Mouse (Mus musculus): ENCODE measurements around the gene Gbp8. TPM values are rescaled to one million over a fixed set of nuclear protein-coding genes. Genes with fewer than 3 reads are reported as not detected.
"Not testable (repeated sequence)": the region's sequence is repeated elsewhere in the genome, so short reads cannot be mapped to it uniquely, and the experiment has no call there.

Gene Gbp8
- total RNA-seq, 2 experiments from 2014 or later, result 0.43 to 1.4 TPM

GRCm38 (mm10) chr5:105062403-105062802 lies 76.9 kb downstream of the Gbp8 start:
- DNase-seq (ENCODE audit: low spot score in 2 of 2), result not testable (repeated sequence)

- DNase-seq (ENCODE audit: low spot score in 2 of 2), result no peak
These were observed 79.1 kb downstream of the Gbp8 start for GRCm38 (mm10) chr5:105060224-105060623.

- DNase-seq (ENCODE audit: low spot score in 2 of 2), result no peak
These were observed 84.1 kb downstream of the Gbp8 start for GRCm38 (mm10) chr5:105055279-105055678.

GRCm38 (mm10) chr5:105053471-105054169 lies 85.7 kb downstream of the Gbp8 start:
- not testable (repeated sequence) for DNase-seq (ENCODE audit: low spot score in 2 of 2)

GRCm38 (mm10) chr5:105032362-105032761 lies 107.0 kb downstream of the Gbp8 start:
- peak in 1 of 2 experiments; percentile 34 for DNase-seq (ENCODE audit: low spot score in 2 of 2)

GRCm38 (mm10) chr5:105012551-105012950 lies 126.8 kb downstream of the Gbp8 start:
- no peak for DNase-seq (ENCODE audit: low spot score in 2 of 2)

- no peak for DNase-seq (ENCODE audit: low spot score in 2 of 2)
These were observed 127.8 kb downstream of the Gbp8 start for GRCm38 (mm10) chr5:105011570-105011969.

GRCm38 (mm10) chr5:105010376-105010775 lies 129.0 kb downstream of the Gbp8 start:
- no peak for DNase-seq (ENCODE audit: low spot score in 2 of 2)

GRCm38 (mm10) chr5:104989411-104989810 lies 149.9 kb downstream of the Gbp8 start:
- no peak for DNase-seq (ENCODE audit: low spot score in 2 of 2)

- no peak for DNase-seq (ENCODE audit: low spot score in 2 of 2)
These were observed 151.3 kb downstream of the Gbp8 start for GRCm38 (mm10) chr5:104988000-104988399.

GRCm38 (mm10) chr5:104986706-104987105 lies 152.6 kb downstream of the Gbp8 start:
- peak in 1 of 2 experiments; percentile 28 for DNase-seq (ENCODE audit: low spot score in 2 of 2)

- no peak for DNase-seq (ENCODE audit: low spot score in 2 of 2)
These were observed 156.8 kb downstream of the Gbp8 start, which contains the start of gene Abcg3 for GRCm38 (mm10) chr5:104982535-104982934. Gene Abcg3 (minus strand): TSS chr5:104982718.

GRCm38 (mm10) chr5:104979040-104979513 lies 160.3 kb downstream of the Gbp8 start:
- DNase-seq (ENCODE audit: low spot score in 2 of 2), result no peak

Other genes starting within 250 kb of the Gbp8 start
- gene Abcg3, start 156.8 kb downstream of the Gbp8 start, total RNA-seq (2021), result under 1 TPM; 0.53 to 0.93 TPM
- 1 to 10 TPM; 7.3 to 8.7 TPM for gene Gbp9, start within 50 bp of the Gbp8 start, total RNA-seq (2021)
- gene Gbp4, start within 50 bp of the Gbp8 start, total RNA-seq (2021), result 10 to 100 TPM in 1 of 2 experiments, 1 to 10 TPM in 1; 6.0 to 10.9 TPM
- 1 to 10 TPM; 1.3 TPM for gene Gbp10, start 100.0 kb upstream of the Gbp8 start, total RNA-seq (2021)
- 1 to 10 TPM in 1 of 2 experiments, not detected in 1; 1.2 TPM for gene Gm43302, start 154.2 kb upstream of the Gbp8 start, total RNA-seq (2021)
- gene Gbp6, start 154.2 kb upstream of the Gbp8 start, total RNA-seq (2021), result 10 to 100 TPM; 13.7 to 16.1 TPM

All from adrenal gland, adult 18-20 months (tissue).